Mouse (Mus musculus) spleen, postnatal 36 days (tissue): ENCODE measurements around the gene Slc25a39.

Experiments used
- DNase-seq, 2 experiments: peaks; one replicate each; pipeline ENCODE4 v3.0.0; 2022; ENCODE audit warnings: low spot score in 2 of 2, mixed read lengths in 1 of 2

Slc25a39 gene

GRCm38 (mm10) chr11:102407834-102408215 lies at the start of gene Slc25a39:
Gene Slc25a39, minus strand, starts transcription at chr11:102407946.
- no peak for DNase-seq

- peak; percentile 40 to 47 for DNase-seq
Observed at GRCm38 (mm10) chr11:102455740-102456396, 48.1 kb upstream of the Slc25a39 start.

- DNase-seq: no peak
Observed at GRCm38 (mm10) chr11:102453131-102453530, 45.4 kb upstream of the Slc25a39 start.

GRCm38 (mm10) chr11:102449043-102450008 lies 41.6 kb upstream of the Slc25a39 start:
- DNase-seq: no peak

- no peak for DNase-seq
Observed at GRCm38 (mm10) chr11:102448327-102448726, 40.6 kb upstream of the Slc25a39 start.

- DNase-seq: peak in 1 of 2 experiments; percentile 36
Observed at GRCm38 (mm10) chr11:102447497-102447896, 39.8 kb upstream of the Slc25a39 start, which contains the start of gene Fam171a2. Gene Fam171a2, minus strand, starts transcription at chr11:102447682.

- DNase-seq: no peak
Observed at GRCm38 (mm10) chr11:102446581-102447461, 39.1 kb upstream of the Slc25a39 start.

GRCm38 (mm10) chr11:102445891-102446361 lies 38.2 kb upstream of the Slc25a39 start:
- no peak for DNase-seq

- no peak for DNase-seq
Observed at GRCm38 (mm10) chr11:102445264-102445890, 37.6 kb upstream of the Slc25a39 start.

GRCm38 (mm10) chr11:102444781-102445180 lies 37.0 kb upstream of the Slc25a39 start:
- no peak for DNase-seq

GRCm38 (mm10) chr11:102444321-102444720 lies 36.6 kb upstream of the Slc25a39 start:
- DNase-seq: no peak

GRCm38 (mm10) chr11:102443740-102444139 lies 36.0 kb upstream of the Slc25a39 start:
- DNase-seq: no peak

- DNase-seq: no peak
Observed at GRCm38 (mm10) chr11:102442089-102442488, 34.3 kb upstream of the Slc25a39 start.

- no peak for DNase-seq
Observed at GRCm38 (mm10) chr11:102441434-102441833, 33.7 kb upstream of the Slc25a39 start.

- no peak for DNase-seq
Observed at GRCm38 (mm10) chr11:102440255-102440654, 32.5 kb upstream of the Slc25a39 start.

- no peak for DNase-seq
Observed at GRCm38 (mm10) chr11:102439093-102440082, 31.6 kb upstream of the Slc25a39 start.

- peak in 1 of 2 experiments; percentile 47 for DNase-seq
Observed at GRCm38 (mm10) chr11:102438212-102439092, 30.7 kb upstream of the Slc25a39 start.
